Mouse (Mus musculus) common myeloid progenitor, adult 5-6 weeks (primary cell): ENCODE measurements at regions not wholly inside any gene's neighbourhood (a gene's known extent, or its start where the extent isn't known, plus 50 kb on each side); places are given as distances from the start of the nearest gene placed in this dataset.

Experiments
- ATAC-seq: replicated peaks from 2 replicates; pipeline ENCODE4 v1.8.0; 2016; ENCODE audit warnings: low read depth, mild to moderate bottlenecking, moderate TSS enrichment, inconsistent platforms; ENCODE audit not compliant: poor library complexity, severe bottlenecking

- no peak for ATAC-seq
Observed at GRCm38 (mm10) chr3:37989992-37990391, 265.7 kb upstream of the Gm5148 start.

- ATAC-seq: no peak
Observed at GRCm38 (mm10) chr3:37987775-37988505, 263.6 kb upstream of the Gm5148 start.

GRCm38 (mm10) chr3:37987007-37987774 lies 262.9 kb upstream of the Gm5148 start:
- no peak for ATAC-seq

GRCm38 (mm10) chr3:37984706-37985105 lies 260.4 kb upstream of the Gm5148 start:
- no peak for ATAC-seq

- ATAC-seq: no peak
Observed at GRCm38 (mm10) chr3:37981481-37982180, 257.3 kb upstream of the Gm5148 start.

- no peak for ATAC-seq
Observed at GRCm38 (mm10) chr3:37979871-37980270, 255.6 kb upstream of the Gm5148 start.

- peak; percentile 89 for ATAC-seq
Observed at GRCm38 (mm10) chr3:37978481-37978880, 254.2 kb upstream of the Gm5148 start.

GRCm38 (mm10) chr3:37977453-37977852 lies 253.2 kb upstream of the Gm5148 start:
- no peak for ATAC-seq

- no peak for ATAC-seq
Observed at GRCm38 (mm10) chr3:37976566-37976965, 252.3 kb upstream of the Gm5148 start.

GRCm38 (mm10) chr3:37975194-37975756 lies 251.0 kb upstream of the Gm5148 start:
- peak; percentile 27 for ATAC-seq

- no peak for ATAC-seq
Observed at GRCm38 (mm10) chr3:37972931-37973330, 248.6 kb upstream of the Gm5148 start.

GRCm38 (mm10) chr3:37971240-37971639 lies 246.9 kb upstream of the Gm5148 start:
- no peak for ATAC-seq

- no peak for ATAC-seq
Observed at GRCm38 (mm10) chr3:37968654-37969053, 244.4 kb upstream of the Gm5148 start.

- no peak for ATAC-seq
Observed at GRCm38 (mm10) chr3:37965221-37965620, 240.9 kb upstream of the Gm5148 start.

GRCm38 (mm10) chr3:37964083-37964482 lies 239.8 kb upstream of the Gm5148 start:
- ATAC-seq: no peak

- ATAC-seq: no peak
Observed at GRCm38 (mm10) chr3:37962811-37963210, 238.5 kb upstream of the Gm5148 start.

GRCm38 (mm10) chr3:37962043-37962810 lies 237.9 kb upstream of the Gm5148 start:
- no peak for ATAC-seq

GRCm38 (mm10) chr3:37958361-37958978 lies 234.2 kb upstream of the Gm5148 start:
- no peak for ATAC-seq

GRCm38 (mm10) chr3:37956543-37956942 lies 232.3 kb upstream of the Gm5148 start:
- peak; percentile 62 for ATAC-seq
